Mouse (Mus musculus) kidney, adult 2 months (tissue): Measurements from ENCODE around the gene Eif5a2.

ENCODE experiments used
- CTCF ChIP-seq: fragments of 200-500 bp; conservative IDR thresholded peaks from 2 replicates; pipeline ENCODE4 v1.5.1; 2011; ENCODE audit warnings: low read depth, mild to moderate bottlenecking, control low read depth, low read length, moderate library complexity, mixed read lengths; ENCODE audit not compliant: insufficient read depth, insufficient read length
- POLR2A ChIP-seq: fragments of 200-500 bp; IDR thresholded peaks from one replicate; pipeline ENCODE4 v1.6.1; 2011; ENCODE audit warnings: low read depth, low read length, control low read depth

- TF ChIP-seq CTCF (no peak), POLR2A (no peak)
Observed at GRCm38 (mm10) chr3:28775958-28776357, 5.1 kb upstream of the Eif5a2 start.
